Mouse (Mus musculus) kidney, adult 18-20 months (tissue): ENCODE results near the gene 2900026A02Rik.

Experiments
- DNase-seq: peaks from one replicate; pipeline ENCODE4 v3.0.0; 2021

The 2900026A02Rik gene

DNA sequence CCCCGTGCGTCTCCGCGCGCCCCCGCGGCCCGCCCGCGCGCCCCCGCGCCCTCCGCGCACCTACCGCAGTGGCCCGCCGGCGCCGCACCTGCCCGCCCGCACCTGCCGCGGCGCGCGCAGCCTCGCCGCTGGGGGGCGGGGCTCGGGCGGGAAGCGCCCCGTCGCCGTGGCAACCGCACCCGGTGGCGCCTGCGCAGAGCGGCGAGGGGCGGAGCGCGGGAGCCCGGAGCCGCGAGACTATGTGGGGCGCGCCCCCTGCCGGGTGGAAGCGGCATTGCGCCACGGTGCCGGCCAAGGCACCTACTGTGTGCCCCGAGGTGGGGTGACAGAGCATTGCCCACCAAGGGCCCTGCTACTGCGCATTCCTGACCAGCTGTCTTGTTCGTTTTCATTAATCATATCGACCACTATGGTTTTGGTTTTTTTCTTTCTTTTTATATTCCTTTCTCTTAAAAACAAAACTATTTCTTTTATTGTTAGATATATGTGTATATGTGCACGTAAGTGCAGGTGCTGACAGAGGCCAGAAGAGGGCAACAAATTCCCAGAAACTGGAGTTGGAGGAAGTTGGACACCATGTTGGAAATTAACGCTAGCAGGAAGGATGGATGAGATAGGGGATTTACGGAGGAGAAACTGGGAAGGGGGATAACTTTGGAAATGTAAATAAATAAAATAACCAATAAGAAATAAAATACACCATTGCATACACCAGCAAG lies at the start of gene 2900026A02Rik:
TSS of gene 2900026A02Rik (minus strand) at position 90 of the 719 bp plus-strand sequence.
- DNase-seq, result peak; percentile 90

DNA sequence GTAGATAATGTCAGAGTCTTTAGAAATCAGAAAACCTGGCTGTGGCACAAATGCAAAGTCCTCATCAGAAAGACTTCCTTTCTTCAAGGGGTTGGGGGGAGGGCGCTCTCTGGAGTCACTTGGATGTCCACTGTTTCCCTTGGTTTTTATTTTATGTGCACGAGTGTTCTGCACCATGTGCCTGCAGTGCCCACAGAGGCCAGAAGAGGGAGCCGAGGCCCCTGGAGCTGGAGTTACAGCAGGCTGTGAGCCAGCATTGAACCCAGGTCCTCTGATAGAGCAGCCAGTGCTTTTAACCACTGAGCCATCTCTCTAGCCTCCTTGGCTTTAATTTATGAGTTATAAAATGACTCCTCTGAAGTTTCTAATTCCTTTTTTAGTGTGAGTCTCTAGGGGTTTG lies 49.0 kb upstream of the 2900026A02Rik start:
- DNase-seq, result no peak

DNA sequence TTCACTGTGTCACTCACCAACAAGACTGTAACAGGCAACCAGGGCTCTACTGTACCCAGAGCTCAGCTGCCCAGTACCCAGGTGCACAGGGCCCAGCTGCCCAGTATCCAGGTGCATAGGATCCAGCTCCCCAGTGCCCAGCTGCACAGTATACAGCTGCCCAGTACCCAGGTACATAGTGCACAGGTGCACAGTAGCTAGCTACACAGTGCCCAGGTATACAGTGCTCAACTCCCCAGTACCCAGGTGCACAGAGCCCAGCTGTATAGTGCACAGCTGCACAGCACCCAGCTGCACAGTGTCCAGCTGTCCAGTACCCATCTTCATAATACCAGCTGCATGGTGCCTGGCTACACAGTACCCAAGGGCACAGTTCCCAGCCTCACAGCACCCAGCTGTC lies 47.2 kb upstream of the 2900026A02Rik start:
- DNase-seq, result no peak

DNA sequence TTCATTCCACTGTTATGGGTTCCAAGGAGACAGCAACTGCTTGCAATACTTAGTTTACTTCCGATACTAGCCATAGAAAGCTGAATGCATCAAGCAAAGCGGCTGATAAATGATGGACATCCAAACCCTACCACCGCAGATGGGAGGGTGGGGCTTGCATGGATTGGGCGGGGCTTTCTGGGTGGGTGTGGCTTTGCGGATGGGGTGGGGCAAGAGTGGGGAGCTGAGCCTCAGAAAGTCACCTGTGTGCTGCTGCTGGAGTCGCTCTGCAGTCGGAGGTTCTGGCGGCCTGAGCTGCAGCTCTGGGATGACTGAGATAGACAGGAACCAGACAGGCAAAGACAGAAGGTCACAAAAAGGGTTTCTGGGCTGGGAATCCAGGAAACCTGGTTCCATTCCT lies 44.6 kb upstream of the 2900026A02Rik start:
- DNase-seq, result no peak

DNA sequence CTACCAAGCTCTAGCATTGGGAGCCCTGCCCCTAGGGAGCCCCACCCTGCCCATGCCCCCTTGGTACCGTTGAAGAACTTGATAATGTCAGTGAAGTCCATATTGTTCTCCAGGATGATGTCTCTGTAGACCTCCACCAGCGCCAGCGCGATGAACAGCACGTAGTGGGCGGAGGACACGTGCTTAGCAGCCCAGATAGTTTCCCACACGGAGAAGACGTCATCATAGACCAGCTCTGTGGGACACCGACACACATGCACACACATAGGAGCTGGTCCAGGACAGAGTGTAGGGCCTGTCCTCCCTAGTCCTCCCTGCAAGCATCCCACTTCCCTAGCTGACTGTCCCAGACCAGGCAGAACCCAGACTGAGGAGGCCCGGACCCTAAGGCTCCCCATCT lies 29.8 kb upstream of the 2900026A02Rik start:
- no peak for DNase-seq

DNA sequence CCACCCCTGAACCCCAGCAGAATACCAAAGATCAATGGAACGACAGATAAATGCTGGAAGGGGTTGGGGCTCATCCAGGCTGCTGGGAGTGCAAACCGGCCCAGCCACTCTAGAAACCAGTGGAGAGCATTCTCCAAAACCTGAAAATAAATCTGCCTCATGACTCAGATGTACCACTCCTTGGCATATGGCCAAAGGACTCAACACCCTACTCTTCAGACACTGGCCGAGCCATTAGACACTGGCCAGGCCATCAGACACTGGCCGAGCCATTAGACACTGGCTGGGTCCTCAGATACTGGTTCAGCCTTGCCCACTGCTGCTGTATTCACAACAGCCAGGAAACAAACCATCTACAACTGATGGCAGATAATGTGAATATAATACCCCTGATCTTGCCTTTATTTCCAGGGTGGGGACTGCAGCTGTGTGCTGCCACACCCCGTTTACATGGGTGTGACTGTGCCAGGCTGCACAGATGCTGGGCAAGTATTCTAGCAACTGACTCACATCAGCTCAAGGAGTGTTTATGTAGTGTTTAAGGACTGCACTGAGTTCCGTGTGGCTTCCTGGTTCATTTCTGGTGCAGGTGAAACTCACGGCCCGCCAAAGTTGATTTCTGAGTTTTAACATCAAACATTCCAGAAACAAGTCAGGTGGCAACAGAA lies 28.4 kb upstream of the 2900026A02Rik start:
- DNase-seq, result no peak

DNA sequence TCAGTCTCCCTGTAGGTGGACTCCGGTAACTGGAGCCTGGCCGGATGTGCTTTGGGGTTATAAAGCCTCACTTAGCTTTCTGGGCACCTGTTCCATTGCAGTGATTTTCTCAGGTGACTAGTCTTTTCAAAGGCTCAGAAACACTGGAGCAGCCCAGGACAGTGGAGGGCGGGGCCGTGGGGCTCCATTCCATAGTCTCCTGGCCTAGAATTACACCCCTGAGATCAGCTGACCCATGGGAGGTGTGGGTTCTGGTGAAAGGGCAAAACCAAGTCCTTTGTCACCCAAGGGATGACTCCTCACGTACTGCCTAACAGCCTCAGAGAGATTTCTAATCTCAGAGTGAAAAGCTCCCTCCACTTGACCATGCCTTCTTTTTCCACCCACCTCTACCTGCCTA lies 9.2 kb upstream of the 2900026A02Rik start:
- no peak for DNase-seq

DNA sequence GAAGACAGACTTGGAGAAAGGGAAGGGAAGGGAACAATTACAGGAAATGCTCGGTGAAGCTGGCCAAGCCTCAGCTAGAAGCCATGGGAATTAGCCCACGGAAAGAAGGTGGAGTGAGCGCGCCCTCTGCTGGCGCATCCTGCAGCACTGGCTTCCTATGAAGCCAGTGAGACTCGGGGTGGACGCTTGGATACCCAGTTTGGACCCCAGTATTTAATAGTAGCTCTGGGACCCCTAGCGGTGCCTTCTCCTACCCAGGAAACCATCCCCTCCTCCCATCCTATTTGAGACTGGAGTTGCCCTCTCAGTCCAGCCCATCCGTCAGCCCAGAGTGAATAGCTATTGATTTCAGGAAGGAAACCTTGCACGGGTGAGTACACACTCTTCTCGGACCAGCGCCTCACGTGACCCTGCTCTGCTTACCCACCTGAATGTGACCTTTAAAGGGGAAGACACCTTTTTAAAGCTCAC lies 5.6 kb upstream of the 2900026A02Rik start, which contains the start of gene Tmem211:
TSS of gene Tmem211 (plus strand) at position 278 of the 471 bp plus-strand sequence.
- peak; percentile 92 for DNase-seq

DNA sequence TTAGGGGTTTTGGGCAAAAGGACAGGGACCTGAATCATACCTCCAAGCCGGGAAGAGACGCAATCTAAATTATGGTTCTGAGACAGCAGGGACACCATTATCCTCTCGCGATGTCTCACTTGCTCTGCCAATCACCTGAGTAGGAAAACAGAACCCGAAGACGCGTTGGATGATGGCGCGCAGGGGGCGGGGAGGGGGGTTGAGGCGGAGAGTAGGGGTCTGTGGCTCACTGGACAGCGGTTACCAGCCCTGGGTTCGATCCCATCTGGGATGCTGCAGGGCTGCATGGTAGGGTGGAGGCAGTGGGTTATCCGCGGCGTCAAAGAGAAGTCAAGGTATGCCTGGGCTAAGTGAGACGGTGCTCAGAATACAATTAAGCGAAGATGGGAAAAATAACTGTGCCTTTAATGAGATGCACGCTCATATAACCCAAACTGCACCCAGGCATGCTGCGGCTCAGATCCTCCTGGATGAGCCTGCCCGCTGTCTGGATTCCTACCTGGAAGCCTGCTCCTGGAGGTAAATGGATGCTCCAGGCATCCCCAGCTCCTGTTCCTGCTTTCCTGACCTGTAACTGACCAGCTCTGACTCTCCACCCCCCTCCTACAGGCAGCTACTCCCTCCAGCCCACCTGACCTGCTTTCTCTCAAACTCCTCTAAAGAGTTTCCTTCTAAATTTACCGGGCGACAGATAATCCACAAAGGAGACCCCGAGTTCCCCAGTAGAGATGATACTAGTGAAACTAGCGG lies 4.8 kb upstream of the 2900026A02Rik start:
- no peak for DNase-seq

DNA sequence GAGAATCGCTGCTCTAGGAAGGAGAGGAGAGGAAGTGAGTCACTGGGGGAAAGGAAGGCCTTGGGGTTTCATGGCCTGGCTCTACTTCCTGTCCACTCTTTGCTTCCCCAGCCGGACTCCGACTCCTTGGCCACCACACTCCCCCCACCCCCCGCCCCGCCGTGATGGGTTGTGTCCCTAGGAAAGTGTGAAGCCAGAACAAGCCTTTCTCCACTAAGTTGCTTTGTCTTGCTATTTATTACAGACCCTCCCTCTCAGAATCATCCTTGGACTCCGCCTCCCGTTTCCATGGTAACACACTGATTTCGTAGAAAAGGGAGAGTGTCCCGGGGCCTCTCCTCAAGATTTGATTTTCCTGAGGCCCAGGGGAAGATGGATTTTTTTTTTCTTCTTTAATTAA lies 4.2 kb upstream of the 2900026A02Rik start:
- DNase-seq, result no peak

DNA sequence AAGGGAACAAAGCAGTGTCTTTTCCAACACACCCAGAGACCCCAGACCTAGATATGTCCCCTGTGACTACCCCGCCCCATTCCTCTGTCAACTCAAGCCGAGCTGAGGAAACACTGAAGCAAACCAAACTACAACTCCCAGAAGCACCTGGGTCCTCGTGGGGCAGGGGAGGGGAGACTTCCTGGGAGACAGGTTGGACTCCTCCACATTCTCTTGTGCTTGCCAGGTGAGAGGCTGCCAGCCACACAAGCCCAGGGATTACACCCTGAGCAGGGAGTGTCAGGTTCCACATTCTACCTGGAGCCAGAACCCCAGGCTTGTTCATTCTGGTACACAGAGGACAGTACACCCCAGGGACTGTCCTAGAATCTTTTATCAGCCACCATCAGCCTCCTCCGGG lies 2.9 kb upstream of the 2900026A02Rik start:
- DNase-seq, result peak; percentile 34

DNA sequence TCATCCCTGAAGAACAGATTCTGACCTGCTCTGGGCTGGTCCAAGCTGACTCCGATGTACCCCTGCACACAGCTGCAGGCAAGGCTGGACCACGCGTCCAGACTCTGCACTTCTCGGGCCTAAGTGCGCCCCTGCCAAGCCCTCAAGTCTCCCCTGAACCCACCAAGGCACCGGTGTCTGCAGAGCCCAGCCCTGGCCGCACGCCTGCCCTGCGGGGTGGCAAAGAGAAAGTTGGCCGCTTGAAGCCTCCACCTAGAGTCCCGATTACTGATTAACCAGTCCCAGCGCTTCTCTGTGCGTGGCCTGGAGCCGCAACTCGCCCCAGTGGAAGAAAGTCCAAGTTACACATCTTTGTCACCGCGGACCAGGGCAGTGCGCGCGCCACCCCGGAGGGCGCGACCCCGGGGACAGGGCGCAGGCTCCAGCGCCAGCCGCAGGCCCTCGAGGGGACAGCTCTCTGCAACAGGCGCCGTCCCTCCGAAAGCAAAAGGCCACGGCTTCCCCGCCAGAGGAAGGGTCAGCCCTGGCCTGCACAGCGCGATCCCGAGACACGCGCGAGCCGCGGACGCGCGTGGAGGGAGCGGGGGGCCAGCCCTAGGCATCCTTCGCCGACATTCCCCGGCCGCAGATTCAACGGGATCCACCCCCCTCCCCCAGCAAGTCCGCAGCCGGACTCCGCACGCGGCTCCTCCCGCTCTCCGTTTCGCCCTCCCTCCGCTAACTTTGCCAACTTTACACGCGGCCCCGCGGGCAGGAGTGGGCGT lies 471 bp downstream of the 2900026A02Rik start:
- peak; percentile 81 for DNase-seq

DNA sequence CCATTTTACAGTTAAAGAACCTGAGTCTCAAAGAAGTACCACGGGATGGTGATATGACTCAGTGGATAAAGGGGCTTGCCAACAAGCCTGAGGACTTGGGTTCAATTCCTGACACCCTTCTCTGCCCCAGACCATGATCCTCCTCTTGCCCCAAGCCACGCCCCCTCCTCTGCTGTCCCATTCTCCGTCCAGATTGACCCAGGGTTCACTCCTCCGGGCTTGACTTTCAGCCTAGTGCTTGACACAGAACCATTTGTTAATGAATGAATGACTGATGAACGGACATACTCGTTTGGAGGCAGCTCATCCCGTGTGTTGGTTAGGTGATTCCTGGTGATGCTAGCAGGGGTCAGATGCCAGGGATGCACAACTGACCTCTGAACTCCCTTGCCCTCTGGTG lies 1.2 kb downstream of the 2900026A02Rik start:
- DNase-seq, result peak; percentile 34

DNA sequence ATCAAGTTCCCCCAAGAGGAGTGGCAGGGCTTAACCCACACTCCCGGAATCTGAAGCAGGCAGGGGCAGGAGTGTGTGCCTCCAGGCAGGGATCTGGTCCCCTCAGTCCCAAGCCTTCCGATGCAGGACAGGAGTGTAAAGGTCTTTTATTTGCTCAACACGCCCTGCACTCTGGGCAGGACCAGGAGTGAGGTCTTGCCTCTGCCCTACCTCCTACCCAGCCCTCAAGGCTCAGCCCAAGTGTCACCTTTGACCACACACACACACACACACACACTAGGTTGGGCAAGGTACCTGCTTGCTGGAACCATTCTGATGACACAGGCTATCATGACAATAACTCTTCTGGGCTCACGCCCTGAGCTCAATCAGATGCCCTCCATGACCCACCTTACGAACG lies 1.6 kb downstream of the 2900026A02Rik start:
- peak; percentile 52 for DNase-seq

DNA sequence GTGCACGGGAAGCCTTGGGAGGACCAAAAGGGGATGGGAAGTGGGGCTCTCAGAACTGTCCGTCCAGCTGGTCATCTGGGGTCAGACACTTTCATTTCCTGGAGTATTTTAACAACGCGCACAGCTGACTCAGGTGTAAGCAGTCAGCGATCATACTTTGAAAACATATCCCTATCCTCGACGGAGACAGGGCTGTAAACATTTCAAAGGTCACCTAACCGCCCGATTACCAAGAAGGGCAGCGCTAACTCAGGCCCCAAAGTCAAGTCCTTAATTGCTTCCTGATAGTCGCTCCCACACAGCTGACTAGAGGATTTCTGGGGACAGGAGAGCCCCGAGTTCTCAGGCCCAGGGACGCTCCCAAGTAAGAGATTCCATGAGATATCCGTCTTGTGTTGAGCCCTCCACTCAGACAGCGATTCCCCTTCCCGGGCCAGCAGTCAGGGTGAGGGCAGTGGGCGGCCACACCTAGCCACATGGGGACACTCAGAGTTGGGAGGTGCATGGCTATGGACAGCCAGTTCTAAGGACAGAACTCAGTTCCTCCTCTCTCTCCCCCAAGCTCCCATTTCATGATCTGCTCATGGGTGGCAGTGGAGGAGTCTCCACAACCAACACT lies 2.3 kb downstream of the 2900026A02Rik start:
- DNase-seq, result peak; percentile 50

DNA sequence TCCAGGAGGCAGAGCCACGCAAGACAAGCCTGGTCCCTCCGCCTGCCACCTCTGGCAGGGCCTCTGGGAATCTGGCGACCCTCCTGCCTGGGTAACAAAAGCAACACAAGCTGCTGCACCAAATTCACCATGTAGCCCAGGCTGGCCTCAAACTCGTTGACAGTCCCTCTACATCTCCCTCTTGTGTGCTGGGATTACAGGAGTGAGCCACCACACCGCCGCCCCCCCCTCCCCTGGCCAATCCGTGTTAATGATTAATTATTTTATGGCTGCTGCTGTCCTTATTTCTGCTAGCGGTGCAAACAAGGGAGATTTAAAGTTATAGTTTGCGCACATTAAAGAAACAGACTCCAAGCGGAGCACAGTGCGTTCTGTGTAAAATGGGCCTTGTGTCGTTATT lies 4.0 kb downstream of the 2900026A02Rik start:
- DNase-seq, result peak; percentile 59

DNA sequence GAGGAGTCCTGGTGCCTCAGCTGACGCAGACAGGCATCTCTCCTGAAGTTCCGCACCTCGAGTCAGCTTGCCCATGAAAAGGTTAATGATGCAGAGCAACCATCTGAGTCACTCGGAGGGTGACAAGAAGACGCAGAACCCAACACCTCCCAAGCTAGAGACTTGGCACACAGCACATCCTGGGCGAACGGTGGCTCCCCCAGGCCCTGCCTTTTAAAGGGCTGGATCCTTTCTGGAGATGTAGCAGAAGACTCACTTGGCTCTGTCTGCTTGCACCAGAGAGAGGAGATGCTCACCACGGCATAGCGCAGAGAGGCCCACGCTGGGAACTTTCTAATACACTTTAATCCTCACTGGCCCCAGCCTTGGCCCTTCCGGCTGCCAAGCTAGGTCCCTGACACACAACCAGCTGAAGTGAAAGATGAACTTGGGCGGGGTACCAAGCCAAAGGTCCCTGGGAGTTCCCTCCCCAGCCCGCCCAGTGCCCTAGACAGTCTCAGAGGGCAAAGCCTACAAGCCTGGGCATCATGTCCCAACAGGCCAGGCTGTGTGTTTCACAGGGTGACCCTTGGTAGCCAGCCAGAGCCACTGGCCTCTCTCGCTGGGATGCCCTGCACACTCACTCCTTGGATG lies 4.6 kb downstream of the 2900026A02Rik start:
- peak; percentile 78 for DNase-seq

DNA sequence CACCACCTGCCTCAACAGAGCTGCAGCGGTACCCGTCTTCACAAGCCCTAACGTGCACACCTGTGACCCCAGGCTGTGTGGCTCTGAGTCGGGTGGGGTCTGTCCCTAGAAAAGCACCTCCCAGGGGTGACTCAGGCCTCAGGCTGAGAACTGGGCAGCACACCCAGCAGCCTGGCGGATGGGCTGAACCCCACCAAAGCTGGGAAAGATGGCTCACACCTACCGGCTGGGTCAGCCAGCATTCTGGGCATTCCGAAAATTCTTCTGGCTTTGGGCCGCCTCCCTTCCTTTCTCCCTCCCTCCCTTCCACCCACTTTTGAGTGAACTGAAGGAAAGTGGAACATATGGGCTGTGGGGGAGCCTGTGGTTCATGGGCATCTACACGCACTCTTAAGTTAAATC lies 5.4 kb downstream of the 2900026A02Rik start:
- no peak for DNase-seq

DNA sequence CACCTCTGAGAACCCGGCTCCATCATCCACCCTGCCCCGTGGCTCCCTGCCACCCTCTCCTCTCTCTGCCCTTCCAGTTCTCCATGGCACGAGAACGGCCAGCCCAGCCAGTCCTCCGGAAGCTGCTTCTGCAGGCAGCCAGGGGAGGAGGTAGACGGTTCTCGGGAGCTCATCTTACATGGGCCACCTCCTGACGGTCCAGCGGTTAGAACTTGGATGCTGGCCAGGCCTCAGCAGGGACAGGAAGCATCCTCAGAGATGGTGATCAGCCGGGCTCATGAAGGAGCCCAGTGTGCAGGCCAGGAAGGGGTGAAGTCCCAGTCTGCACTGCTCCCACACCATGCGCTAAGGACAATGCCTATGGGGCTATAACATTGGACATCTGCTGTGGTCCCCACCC lies 6.6 kb downstream of the 2900026A02Rik start:
- DNase-seq, result peak; percentile 63

DNA sequence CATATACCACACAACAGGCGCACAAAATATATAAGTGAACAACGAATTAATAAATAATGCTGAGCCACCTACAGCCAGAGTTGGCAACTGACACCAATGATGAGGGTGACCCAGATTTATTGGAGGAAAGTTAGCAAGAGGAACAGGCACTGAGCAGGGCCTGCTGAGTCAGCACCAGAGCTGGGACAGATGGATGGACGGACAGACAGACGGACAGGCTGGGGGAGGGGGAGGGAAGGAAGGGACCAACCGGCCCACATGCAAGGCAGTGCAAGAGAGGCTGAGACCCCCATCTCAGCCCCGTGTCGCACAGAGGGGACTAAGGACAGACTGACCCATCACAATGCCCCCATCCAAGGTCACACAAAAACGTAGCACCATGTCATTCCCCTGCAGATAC lies 7.0 kb downstream of the 2900026A02Rik start:
- no peak for DNase-seq

DNA sequence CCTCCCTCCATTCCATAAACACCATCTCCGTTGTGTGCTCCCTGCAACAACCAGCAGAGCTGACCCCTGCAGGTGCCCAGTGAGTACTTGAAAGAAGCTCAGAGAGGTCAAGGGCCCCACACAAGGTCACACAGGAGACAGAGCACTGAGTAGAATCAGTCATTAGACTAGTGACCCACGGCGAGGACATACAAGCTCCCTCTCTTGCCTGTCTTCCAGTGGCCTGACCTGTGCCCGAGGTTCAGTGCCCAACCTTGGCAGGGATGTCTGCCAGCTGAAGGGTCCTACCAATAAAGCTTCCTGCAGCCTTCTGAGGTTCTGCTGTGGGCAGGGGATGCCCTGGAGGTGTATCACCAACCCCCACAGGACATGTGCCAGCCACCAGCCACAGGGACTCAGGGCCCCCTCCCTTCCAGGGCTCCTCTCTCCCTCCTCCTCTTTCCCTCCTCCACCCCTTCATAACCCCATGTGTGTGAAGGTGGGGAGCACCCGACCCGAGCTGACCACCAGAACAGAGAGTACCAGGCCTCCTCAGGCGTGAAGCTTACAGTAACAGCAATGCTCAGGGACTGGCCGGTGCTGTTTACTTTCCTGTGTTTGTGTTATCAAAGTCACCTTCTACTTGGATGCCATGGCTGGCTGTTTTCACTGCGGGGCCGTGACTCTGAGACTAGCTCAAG lies 8.7 kb downstream of the 2900026A02Rik start:
- peak; percentile 45 for DNase-seq
